Mouse (Mus musculus): Measurements from ENCODE around the gene Gm20918. TPM values are rescaled to one million over a fixed set of nuclear protein-coding genes. Genes with fewer than 3 reads are reported as not detected.
"Not testable (repeated sequence)": the region's sequence is repeated elsewhere in the genome, so short reads cannot be mapped to it uniquely, and the experiment has no call there.

Gene Gm20918
- polyA plus RNA-seq (2016; fragmentation: Nextera tagmentation; extraction: Ambion mirVana) = not detected in 2 replicates

DNA sequence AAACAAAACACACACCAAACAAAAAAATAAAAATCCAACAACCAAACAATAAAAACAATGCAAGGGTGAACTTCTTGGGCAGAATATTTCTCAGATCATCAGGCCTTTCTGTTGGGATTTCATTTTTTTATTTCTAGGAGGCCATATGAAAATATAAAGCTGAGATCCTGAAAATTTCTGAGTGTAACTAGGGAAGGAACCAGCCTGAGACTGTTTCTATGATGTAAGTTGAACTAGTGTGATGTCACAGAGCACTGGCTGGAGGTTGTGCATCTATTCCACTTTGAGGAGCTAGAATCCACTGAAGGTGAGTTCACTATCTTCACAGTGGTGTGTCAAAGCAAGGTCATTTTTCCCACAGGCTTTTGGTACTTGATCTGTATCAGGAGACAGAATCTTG, at the start of gene Gm20918:
TSS of gene Gm20918 (plus strand) at position 301 of the 400 bp plus-strand sequence.
- not testable (repeated sequence) for H3K9me3 ChIP-seq; H3K27me3 ChIP-seq (replicated peaks; ENCODE audit: low read depth, poor library complexity, severe bottlenecking); H3K36me3 ChIP-seq (replicated peaks); H3K4me1 ChIP-seq; H3K27ac ChIP-seq (replicated peaks); DNase-seq (ENCODE audit: low spot score); H3K4me3 ChIP-seq

Other genes with a start within 250 kb of the Gm20918 start
- not detected in 2 replicates for gene Gm21820, start 205.5 kb downstream of the Gm20918 start, polyA plus RNA-seq (2016; fragmentation: Nextera tagmentation; extraction: Ambion mirVana)

Data from embryonic facial prominence, embryonic 10.5 days (tissue).